Mouse (Mus musculus) limb, embryonic 11.5 days (tissue): Measurements from ENCODE around the gene Jrkl. TPM values are rescaled to one million over a fixed set of nuclear protein-coding genes. Genes with fewer than 3 reads are reported as not detected.
A peak's percentile ranks its signal among the peaks of the same experiment; 100 is the strongest.

ENCODE experiments used
- ATAC-seq: fragments of 200-750 bp; cut with Nextera tagmentation; 2 replicates; pipeline ENCODE4 v1.8.0; 2017; ENCODE audit warnings: low read depth; ENCODE audit not compliant: insufficient number of reproducible peaks, low FRiP score, low TSS enrichment
- DNase-seq: peaks from one replicate; pipeline ENCODE4 v3.0.0-alpha.2; 2015; ENCODE audit warnings: low spot score
- H3K27ac ChIP-seq: fragments of 300-500 bp; sonication (generic); replicated peaks from 2 replicates; pipeline ENCODE4 v1.5.1; 2014; ENCODE audit warnings: low read depth, mild to moderate bottlenecking, low read length
- H3K27me3 ChIP-seq: fragments of 300-500 bp; sonication (generic); 2 replicates; pipeline ENCODE4 v1.6.1; 2014; ENCODE audit warnings: mild to moderate bottlenecking, low read length, mixed read lengths; ENCODE audit not compliant: control insufficient read depth, insufficient read depth
- H3K36me3 ChIP-seq: fragments of 300-500 bp; sonication (generic); 2 replicates; pipeline ENCODE4 v1.6.1; 2014; ENCODE audit warnings: mild to moderate bottlenecking, low read length, moderate library complexity, mixed read lengths; ENCODE audit not compliant: control insufficient read depth, insufficient read depth
- H3K4me1 ChIP-seq: fragments of 300-500 bp; sonication (generic); 2 replicates; pipeline ENCODE4 v1.6.1; 2014; ENCODE audit warnings: low read length, mixed read lengths; ENCODE audit not compliant: control insufficient read depth, insufficient read depth
- H3K4me2 ChIP-seq: fragments of 300-500 bp; sonication (generic); 2 replicates; pipeline ENCODE4 v1.6.1; 2014; ENCODE audit warnings: low read depth, mild to moderate bottlenecking, moderate library complexity; ENCODE audit not compliant: severe bottlenecking
- H3K4me3 ChIP-seq: fragments of 300-500 bp; sonication (generic); 2 replicates; pipeline ENCODE4 v1.5.1; 2014; ENCODE audit warnings: low read depth, low read length
- H3K9ac ChIP-seq: fragments of 300-500 bp; sonication (generic); 2 replicates; pipeline ENCODE4 v1.6.1; 2014; ENCODE audit warnings: mild to moderate bottlenecking, low read length
- H3K9me3 ChIP-seq: fragments of 300-500 bp; sonication (generic); 2 replicates; pipeline ENCODE4 v1.6.1; 2016; ENCODE audit warnings: low read length; ENCODE audit not compliant: control insufficient read depth
- WGBS: fragments of 180-500 bp; shearing (Covaris S2); extraction: QIAGEN DNeasy Blood & Tissue Kit; methylation state at CpG from one replicate; pipeline ENCODE4 v1.1.7; 2014; 5-methylcytosine and 5-hydroxymethylcytosine counted together
- polyA plus RNA-seq: library from polyadenylated mRNA; unstranded; fragments of >200 nt; fragmentation: Nextera tagmentation; extraction: Ambion mirVana; gene quantifications from 2 replicates; pipeline ENCODE4 v1.2.1, GENCODE M21; 2014

The Jrkl gene
- 6.7 and 7.6 TPM in 2 replicates for polyA plus RNA-seq

DNA sequence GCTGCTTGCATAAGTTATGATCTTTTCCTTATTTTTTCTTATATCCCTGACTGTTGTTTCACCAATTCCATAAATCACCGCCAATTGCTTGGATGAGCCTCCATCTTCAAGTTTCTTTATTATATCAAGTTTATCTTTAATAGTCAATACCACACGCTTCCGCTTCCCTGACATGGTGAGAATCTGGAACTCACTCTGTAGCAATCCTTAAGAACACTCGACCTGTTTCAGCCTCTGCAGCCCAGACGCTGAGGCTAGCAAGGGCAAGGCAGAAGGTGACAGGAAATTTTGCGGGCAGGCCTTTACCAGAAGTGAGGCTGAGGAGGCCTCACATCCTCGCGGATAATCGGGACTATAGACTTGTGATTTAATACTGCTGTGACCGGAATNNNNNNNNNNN, at the start of gene Jrkl:
Jrkl (minus strand) TSS at position 349 of the 400 bp plus-strand sequence.
- Histone ChIP-seq H3K9ac (peak within 1 kb of the TSS; percentile 41; the same call in 1 of the 2 replicates), H3K9me3 (no peaks in the 10 kb centered on the region), H3K4me2 (peak within 1 kb of the TSS; percentile 42), H3K27ac (no peak within 1 kb of the TSS), H3K4me1 (0 out of 2 replicates have a peak, but pooled peaks cover 3% of the 10 kb centered on the region), H3K36me3 (no peaks in the 10 kb centered on the region), H3K4me3 (peak within 1 kb of the TSS; percentile 42), H3K27me3 (no peaks in the 10 kb centered on the region)
- ATAC-seq (no peak), DNase-seq (peak; percentile 51)
- WGBS: 7% methylated on average over 10 of the region's 10 CpGs

DNA sequence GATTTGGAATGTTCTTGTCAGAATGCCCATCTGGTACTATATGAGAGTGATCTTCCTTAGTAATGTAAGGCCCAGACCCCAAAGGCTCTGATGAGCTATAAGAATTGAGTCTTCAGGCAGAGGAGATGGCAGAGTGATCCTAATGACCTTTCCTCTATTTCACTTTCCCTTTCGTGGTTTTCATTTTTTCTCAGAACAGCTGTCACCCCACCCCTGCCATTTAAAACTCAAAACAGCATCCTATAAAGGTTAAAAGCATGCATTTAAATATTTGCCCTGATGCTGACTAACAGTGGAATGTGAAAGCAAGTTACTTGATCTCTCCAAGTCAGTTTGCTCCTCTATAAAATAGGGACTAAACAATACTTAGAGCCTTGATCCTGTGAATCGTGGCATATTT, 41.9 kb upstream of the Jrkl start:
- Histone ChIP-seq H3K4me1 (no peaks in the 10 kb centered on the region), H3K9me3 (no peaks in the 10 kb centered on the region), H3K36me3 (no peaks in the 10 kb centered on the region), H3K27ac (no peak overlapping the region), H3K4me3 (no peak overlapping the region), H3K9ac (no peak overlapping the region), H3K4me2 (no peak overlapping the region), H3K27me3 (no peaks in the 10 kb centered on the region)
- WGBS: 70% methylated on average over 2 of the region's 2 CpGs
- DNase-seq (no peak), ATAC-seq (no peak)

DNA sequence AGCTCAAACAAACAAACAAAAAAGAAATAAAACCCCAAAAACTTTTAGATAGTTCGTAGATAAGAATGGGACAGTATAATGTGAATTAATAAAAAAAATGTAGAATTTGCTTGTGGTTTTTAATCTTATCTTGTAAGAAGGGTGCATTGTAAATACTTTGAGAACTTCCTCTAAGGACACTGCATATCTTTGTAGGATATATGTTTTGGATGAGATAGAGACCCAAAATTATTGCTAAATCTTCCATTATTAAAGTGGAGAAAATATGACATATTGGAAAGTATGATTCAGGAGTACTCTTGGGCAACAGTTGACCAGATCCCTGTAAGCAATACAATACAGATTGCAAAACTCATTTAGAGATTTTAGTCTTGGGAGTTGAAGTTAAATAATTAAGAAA, 27.6 kb upstream of the Jrkl start:
- ATAC-seq (no peak), DNase-seq (no peak)
- Histone ChIP-seq H3K27me3 (no peaks in the 10 kb centered on the region), H3K27ac (no peak overlapping the region), H3K4me3 (no peak overlapping the region), H3K9ac (no peak overlapping the region), H3K4me2 (no peak overlapping the region), H3K9me3 (no peaks in the 10 kb centered on the region), H3K36me3 (no peaks in the 10 kb centered on the region), H3K4me1 (no peaks in the 10 kb centered on the region)
- WGBS: 94% methylated on average over 1 of the region's 1 CpGs

DNA sequence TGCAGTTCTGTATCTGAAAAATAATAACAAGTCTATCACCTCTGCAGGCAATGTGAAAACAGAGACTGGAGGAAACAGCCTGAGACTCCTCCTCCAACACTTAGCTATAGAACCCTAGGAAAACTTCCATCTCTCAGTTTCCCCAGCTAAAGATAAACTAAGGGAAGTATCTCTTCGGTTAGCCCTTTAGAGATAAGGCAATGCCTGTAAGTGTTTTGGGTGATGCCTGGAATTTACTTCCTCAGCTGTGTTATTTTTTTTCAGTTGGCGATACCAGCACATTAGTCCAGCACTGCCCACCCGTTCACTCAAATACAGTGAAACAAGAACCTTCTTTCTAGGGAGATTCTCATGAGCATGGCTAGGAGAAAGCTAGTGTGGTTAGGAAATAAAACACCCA, 15.4 kb upstream of the Jrkl start:
- DNase-seq (no peak), ATAC-seq (no peak)
- Histone ChIP-seq H3K4me1 (no peaks in the 10 kb centered on the region), H3K27ac (no peak overlapping the region), H3K4me2 (no peak overlapping the region), H3K36me3 (no peaks in the 10 kb centered on the region), H3K9me3 (no peaks in the 10 kb centered on the region), H3K9ac (no peak overlapping the region), H3K4me3 (no peak overlapping the region), H3K27me3 (no peaks in the 10 kb centered on the region)
- 88% methylated on average over 3 of the region's 3 CpGs for WGBS

DNA sequence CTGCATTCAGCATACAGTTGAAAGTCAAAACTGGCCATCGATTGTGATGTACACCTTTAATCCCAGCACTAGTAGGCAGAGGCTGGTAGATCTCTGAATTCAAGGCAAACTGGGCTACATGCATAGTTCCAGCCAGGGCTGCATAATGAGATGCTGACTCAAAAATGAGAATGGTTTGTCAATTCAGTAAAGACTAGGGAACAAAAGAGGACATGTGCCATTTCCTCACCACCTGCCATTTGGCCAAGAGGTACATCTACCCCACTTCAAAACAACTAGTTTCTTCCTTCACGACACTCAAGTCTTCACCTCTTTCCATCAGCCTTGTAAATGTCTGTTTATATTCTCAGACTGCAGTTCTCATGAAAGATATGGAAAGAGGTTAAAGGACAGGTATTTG, 12.5 kb upstream of the Jrkl start:
- no peaks in the 10 kb centered on the region for H3K4me1 ChIP-seq
- no peak overlapping the region for H3K4me2 ChIP-seq
- no peak overlapping the region for H3K4me3 ChIP-seq
- H3K9me3 ChIP-seq: no peaks in the 10 kb centered on the region
- no peaks in the 10 kb centered on the region for H3K27me3 ChIP-seq
- no peak overlapping the region for H3K27ac ChIP-seq
- H3K9ac ChIP-seq: no peak overlapping the region
- no peak for DNase-seq
- no peaks in the 10 kb centered on the region for H3K36me3 ChIP-seq
- no peak for ATAC-seq
- WGBS: 83% methylated on average over 2 of the region's 2 CpGs

DNA sequence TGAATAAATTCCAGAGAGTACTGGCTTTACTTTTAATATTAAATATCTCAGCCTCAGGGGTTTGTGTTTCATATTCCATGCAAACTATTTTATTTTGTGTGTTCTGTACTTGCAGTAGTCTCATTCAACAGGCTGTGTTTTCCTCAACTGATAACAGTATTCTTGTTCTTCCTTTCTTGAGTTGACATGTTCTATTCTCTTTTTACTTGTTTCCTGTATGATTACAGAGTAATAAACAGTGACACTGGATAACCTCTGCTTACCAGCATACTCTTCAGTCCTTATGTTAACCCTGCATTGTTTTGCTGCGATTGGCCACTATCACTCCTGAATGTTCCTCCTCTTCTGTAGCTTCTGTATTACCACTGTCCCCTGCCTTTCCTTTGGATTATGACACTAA, 11.1 kb upstream of the Jrkl start:
- Histone ChIP-seq H3K4me2 (no peak overlapping the region), H3K9ac (no peak overlapping the region), H3K27me3 (no peaks in the 10 kb centered on the region), H3K36me3 (no peaks in the 10 kb centered on the region), H3K27ac (no peak overlapping the region), H3K4me1 (no peaks in the 10 kb centered on the region), H3K4me3 (no peak overlapping the region), H3K9me3 (no peaks in the 10 kb centered on the region)
- WGBS: 95% methylated on average over 1 of the region's 1 CpGs
- no peak for DNase-seq
- no peak for ATAC-seq

DNA sequence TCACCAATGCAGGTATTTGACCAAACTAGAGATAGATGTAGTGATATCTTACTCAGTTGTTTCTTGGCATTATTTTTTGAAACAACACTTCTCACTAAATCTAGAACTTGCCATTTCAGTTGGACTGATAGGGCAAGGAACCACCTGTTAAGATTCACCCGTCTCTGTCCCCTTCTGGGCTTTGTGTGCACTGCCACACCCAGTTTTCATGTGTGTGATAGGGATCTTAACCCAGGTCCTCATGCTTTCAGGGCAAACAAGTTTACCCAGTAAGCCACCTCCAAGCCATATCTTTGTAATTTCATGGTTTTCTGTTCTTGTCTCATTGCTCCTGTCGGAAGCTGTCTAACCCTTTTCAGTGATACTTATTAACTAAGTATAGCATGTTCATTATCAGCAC, 5.6 kb upstream of the Jrkl start:
- 78% methylated on average over 2 of the region's 2 CpGs for WGBS

DNA sequence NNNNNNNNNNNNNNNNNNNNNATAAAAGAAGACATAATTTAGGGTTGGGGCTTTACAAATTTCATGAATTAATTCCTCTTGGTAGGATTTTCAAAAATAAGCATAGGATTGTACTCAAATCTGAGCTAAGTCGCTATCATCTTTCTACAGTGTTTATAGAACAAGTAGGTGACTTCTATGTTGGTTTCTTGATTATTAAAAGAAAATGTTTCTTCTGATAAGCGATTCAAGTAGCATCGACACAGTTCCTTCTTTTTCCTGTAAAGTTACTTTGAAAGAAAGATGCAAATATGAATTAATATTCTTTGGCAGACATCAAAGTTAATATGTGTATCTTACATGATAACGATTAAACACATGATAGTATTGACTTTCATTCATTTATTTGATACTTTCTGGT, 2.5 kb upstream of the Jrkl start:
- no peaks in the 10 kb centered on the region for H3K36me3 ChIP-seq
- 95% methylated on average over 4 of the region's 4 CpGs for WGBS
- no peak overlapping the region for H3K9ac ChIP-seq
- H3K4me2 ChIP-seq: no peak overlapping the region
- H3K9me3 ChIP-seq: no peaks in the 10 kb centered on the region
- no peak overlapping the region for H3K4me3 ChIP-seq
- ATAC-seq (no peak), DNase-seq (no peak)
- H3K27me3 ChIP-seq: no peaks in the 10 kb centered on the region
- no peak overlapping the region for H3K27ac ChIP-seq
- 0 out of 2 replicates have a peak, but pooled peaks cover 3% of the 10 kb centered on the region for H3K4me1 ChIP-seq

More for the DNA sequence above, 5.6 kb upstream of the Jrkl start:
- Histone ChIP-seq H3K4me1 (0 out of 2 replicates have a peak, but pooled peaks cover 3% of the 10 kb centered on the region), H3K9me3 (no peaks in the 10 kb centered on the region), H3K27me3 (no peaks in the 10 kb centered on the region), H3K36me3 (no peaks in the 10 kb centered on the region), H3K9ac (no peak overlapping the region), H3K4me3 (no peak overlapping the region), H3K27ac (no peak overlapping the region), H3K4me2 (no peak overlapping the region)
- ATAC-seq (no peak), DNase-seq (no peak)
